Mouse (Mus musculus): Measurements from ENCODE around the gene Gm37419. TPM values are rescaled to one million over a fixed set of nuclear protein-coding genes. Genes with fewer than 3 reads are reported as not detected.

Gm37419 gene
- total RNA-seq, 2 experiments from 2014 or later = not detected

DNA sequence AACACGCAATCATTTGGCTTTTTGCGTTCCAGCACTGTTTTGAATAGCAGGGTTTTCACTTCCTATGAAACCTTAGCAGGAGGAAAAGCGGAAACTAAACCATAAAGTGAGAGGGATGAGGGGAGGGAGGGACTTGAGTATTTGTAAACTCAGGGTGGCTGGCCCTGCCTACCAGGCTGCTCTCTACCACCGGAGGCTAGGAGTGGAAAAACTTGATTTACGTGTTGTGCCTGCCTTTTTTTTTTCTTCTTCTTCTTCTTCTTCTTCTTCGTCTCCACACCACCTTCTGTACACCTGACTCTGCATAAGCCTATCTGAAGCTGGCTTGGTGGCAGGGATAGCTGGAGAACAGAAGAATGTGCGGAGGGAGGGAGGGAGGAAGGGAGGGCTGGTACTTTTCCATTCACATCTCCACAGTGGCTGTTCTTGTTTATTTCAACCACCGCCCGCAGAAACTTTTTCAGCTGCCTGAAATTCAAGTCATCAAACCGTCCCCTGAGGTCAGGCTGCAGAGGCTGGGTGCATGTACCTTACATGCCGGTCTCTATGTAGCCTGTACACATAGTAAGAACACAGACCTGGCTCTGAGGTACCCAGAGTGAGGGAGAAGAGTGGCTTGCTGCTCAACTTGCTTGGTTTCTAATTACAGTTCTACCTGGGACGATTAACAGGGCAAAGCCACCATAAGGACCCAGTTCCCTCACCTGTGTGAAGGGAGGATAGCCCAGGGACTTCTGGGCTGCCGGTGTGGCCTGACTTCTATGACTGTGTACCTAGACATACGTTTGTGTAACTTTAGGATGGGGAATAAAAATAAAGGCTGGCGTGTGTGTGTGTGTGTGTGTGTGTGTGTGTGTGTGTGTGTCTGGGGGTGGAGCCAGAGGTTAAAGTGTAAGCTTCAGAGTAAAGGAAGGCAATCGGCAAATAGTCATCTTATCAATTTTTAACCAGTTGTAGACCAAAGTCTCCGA lies 5.4 kb downstream of the Gm37419 start:
- DNase-seq (ENCODE audit: low spot score in 2 of 2) = no peak

DNA sequence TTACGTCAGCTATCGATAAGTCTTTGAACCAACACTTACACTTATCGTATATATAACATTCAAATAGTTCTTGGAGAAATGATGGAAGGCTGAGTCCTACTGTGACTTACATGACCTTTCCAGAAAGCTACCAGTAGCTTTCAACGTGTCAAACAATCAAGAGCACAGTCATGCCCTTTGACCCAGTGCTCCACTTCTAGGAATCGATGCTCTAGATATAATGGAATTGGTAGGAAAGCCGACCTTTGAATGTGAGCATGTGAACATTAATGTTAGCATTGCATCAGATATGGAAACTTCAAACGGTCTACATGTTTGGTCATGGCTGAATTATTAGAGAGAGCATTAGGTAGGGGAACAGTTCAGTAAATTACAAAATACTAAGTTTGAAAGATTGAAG lies 8.1 kb downstream of the Gm37419 start:
- DNase-seq (ENCODE audit: low spot score in 2 of 2) = no peak

DNA sequence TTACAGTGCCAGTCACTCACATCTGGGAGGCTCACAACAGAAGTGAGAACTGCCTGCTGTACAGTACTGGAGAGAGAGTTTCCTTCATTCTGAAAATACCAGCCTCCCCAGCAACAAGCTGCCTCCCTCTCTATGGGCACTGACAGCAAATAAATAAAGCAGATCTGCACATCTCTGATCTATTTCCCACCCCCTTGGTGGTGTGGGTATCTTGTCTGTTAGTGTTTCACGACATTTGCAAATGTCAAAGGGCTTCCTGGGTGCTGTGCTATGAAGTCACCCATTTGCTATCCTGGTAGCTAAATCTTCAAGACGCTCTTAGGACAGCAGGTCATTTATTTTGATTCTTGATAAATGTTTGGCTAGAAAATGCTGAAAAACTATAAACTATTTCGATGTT lies 8.9 kb downstream of the Gm37419 start:
- no peak for DNase-seq (ENCODE audit: low spot score in 2 of 2)

DNA sequence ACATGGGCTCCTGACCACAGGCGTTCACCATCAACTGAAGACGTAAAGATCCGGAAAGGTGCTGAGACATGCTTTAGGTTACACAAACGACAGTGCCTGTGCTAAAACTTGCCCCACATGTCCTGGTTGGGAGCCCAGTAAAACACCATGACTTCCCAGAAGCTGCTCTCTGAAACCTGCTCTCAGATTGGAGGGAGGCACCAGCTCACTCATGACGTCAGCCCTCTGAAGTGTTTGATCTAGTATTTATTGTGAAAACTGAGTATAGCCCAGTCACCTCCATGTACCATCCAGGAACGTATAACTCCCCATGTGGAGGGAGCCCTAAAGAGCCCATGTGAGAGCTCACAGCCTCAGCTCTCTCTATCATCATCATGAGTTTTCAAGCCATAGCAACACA lies 9.6 kb downstream of the Gm37419 start:
- DNase-seq (ENCODE audit: low spot score in 2 of 2) = no peak

DNA sequence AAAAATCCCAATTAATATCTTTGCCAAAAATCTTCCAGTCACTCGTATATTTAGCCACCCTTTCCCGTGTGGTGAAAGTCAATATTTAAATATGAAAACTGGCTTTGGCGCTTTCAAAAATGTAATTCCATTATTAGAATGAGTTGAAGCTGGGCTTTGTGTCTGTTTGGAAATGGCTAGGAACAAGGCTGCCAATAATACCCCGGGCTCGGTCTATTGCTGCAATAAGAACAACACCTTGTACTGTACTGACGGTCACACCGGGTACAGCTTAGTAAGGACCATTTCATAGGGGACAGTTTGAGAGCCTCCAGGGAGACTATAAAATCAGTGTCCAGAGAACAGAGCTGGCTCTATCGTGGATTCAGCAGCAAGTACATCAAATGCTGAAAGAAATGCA lies 17.6 kb downstream of the Gm37419 start:
- DNase-seq (ENCODE audit: low spot score in 2 of 2) = no peak

DNA sequence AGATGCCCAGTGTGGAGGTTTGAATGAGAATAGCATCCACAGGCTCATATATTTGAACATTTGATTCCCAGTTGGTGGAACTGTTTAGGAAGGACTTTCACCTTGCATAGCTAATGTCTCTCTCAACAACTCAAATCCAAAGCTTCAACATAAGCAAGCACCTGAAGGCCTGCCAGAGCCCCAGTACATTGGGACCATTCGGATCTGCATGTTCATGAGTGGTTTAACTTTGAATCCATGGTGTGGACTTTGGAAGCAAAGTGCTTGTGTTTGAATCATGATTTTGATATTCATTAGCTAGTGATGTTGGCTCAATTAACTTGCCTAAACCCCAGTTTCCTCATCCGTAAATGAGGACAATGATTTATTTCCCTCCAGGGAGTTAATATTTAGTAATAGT lies 21.6 kb downstream of the Gm37419 start:
- no peak for DNase-seq (ENCODE audit: low spot score in 2 of 2)

DNA sequence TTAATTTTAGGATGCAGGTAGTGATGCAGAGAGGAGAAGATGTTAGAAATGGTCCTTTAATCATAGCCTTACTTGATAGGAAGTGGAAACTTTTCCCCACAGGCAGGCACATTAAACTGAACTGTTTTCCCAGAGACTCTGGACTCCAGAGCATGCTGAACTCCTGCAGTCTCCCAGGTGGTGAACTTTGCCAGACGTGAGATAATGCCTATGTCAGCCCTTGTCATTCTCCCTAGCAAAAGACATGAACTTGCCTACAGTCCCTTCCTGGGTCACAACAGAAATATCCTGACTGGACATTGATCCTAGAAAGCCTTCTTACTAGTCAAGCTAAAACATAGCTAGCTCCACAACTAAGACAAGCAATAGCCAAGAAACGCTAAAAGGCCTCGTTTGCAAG lies 23.0 kb downstream of the Gm37419 start:
- no peak for DNase-seq (ENCODE audit: low spot score in 2 of 2)

DNA sequence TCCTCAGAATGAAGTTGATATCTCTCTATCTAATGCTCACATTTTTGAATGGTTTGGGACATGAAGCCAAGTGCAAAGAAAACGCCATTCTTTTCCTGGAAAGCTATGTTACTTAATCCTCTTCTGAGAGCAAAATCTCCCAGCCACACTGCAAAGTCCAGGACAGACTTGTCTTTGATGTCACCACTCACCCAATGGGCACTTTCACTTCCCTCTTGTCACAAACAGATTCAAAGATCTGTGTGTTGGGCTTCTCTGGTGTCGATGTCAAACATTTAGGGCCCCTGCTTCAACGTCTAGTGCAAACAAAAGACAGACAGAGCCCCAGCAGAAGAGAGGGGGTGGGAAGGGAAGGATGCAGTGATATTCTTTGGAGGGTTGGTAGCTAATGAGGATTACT lies 23.8 kb downstream of the Gm37419 start:
- no peak for DNase-seq (ENCODE audit: low spot score in 2 of 2)

DNA sequence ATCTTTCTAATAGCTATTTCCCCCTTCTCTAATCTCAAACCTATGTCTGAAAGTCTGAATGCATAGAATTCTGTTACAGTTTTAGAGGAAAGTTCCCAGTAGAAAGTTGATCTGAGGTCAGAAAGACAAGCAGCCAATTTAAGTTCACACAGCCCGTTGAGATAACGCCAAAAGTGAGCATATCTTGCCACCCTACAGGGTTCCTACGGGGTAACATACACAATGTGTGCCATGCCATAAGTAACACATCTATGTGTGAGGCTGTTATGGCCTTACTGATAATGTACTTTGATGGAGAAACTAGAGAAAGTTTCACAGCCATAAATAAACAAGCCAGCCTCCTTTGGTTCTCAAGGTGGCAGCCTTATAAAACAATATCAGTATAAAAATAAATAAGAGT lies 26.1 kb downstream of the Gm37419 start:
- DNase-seq (ENCODE audit: low spot score in 2 of 2) = no peak

DNA sequence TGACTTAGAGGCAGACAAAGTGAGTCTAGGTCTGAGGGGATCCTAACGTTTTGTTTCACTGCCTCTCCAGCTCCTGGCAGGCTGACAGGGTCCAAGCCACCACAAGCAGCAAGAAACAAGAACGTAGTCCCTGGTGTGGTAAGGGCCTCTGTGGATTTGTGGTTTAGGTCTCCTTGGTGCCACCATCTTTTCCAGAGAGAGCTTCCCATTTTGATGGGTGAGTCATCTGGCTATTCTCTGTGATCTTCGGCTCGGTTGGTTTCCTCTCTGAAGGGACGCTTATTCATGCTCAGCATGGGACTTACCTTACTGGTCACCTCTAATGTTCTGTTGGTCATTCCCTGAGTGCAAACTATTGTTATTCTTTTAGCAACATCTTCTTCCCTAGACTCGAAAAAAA lies 28.0 kb downstream of the Gm37419 start:
- DNase-seq (ENCODE audit: low spot score in 2 of 2) = no peak

DNA sequence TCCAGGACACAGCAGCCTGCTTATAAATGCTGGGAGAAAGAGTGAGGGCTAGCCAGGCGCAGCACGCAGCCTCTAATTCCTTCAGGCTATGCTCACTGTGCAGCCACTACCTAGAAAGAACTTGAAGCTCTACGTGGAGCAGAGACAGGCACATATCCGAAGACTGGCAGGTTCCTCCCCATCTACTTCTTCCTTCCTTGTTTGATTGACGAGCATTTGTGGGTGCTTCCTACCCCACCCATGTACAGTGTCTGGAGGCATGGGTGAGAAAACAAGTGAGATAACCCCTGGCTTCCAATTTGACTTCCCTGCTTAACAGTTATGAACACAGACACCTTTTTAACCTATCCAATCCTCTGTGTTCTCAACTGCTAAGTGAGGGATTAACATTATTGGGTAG lies 28.5 kb downstream of the Gm37419 start:
- DNase-seq (ENCODE audit: low spot score in 2 of 2) = no peak

DNA sequence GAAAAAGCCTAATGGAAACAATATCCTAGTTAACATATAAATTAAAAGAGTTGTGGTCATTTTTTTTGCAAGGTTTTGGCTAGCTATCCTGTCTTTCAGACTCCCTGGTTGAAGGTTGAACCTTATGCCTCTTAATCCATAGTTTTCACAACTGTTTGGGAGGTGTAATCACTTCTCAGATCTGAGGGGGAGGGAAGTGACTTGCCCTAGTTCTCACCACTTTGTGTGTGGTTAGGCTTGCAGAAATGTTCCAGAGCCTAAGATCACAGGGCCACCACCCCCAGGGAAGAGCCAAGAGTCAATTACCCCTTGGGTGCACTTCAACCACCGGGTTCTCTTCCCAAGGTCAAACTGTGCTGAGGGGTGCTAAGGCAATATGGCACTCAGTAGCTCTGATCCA lies 33.4 kb downstream of the Gm37419 start:
- no peak for DNase-seq (ENCODE audit: low spot score in 2 of 2)

DNA sequence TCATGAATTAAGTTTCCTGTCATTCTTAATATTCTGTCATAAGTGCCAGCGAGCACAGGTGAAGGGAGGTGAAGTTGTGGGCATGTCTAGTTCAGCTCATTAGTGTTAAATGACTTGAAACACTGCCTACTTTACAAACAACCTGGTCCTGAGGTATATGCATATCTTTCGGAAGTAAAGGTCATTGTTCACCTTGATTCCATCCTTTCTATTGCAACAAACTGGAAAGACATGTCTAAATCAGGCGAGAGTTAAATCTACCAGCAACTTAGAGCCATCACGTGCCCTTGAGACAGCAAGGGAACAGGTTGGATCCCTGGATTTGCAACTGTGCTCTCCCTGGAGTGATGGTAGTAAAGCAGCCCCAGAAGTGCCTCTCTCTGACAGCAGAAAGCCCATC lies 34.3 kb downstream of the Gm37419 start:
- no peak for DNase-seq (ENCODE audit: low spot score in 2 of 2)

DNA sequence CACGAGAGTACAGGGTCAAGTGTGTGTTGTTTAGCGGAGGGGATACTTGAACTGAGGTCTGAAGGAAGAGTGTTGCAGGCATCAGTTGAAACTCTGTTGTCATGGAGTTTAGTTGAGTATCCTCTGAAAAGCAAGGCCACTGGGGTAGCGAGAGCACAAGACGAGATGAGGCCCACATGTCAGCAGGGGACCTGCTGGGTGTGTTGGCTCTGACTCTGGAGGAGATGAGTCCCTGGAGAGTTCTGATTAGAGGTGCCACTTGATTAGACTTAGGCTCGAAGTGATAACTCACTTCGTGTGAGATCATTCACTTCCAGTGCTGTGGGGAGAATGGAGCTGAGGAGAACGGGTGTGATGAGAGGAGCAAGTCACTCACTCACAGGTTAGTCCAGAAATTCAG lies 37.2 kb downstream of the Gm37419 start:
- no peak for DNase-seq (ENCODE audit: low spot score in 2 of 2)

DNA sequence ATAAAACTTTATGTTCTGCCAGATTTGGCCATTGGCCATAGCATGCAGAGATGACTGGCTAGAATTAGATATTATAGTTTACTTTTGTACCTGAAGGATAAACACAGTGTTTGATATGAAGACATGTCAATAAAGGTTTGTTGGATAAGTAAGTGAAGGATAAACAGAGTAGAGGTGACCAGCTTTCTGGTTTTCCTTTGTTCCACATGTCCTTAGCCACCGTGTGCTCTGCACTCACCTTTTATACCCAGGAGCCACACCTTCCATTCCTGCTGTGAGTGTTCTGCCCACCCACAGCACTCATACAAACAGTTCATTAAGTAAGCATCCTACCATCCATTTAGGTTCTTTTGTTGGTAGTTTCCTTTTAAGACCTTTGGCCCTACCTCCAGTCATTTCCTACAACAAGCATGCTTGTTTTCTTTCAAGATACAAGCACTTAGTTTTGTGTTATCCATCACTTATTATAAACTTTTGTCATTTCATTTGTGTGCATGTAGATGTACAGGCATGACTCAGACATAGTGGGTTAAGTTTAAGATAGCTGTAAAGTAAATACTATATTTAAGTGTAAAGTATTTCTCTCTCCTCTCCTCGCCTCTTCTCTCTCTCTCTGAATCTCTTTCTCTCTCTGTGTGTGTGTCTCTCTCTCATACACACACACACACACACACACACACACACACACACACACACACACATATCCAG lies 41.8 kb downstream of the Gm37419 start:
- DNase-seq (ENCODE audit: low spot score in 2 of 2) = no peak

DNA sequence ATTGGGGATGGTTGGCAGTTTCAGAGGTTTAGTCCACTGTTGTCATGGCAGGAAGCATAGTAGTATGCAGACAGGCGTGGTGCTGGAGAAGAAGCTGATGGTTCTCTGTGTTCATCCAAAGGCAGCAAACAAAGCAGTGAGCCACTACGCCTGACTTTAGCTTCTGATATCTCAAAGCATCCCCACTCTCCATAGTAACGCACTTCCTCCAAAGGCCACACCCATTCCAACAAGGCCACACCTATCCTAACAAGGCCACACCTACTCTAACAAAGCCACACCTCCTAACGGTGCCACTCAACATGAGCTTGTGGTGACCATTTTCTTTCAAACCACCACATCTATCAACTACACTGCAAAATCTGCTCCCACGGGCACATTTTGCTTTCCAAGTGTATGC lies 45.0 kb downstream of the Gm37419 start:
- DNase-seq (ENCODE audit: low spot score in 2 of 2) = no peak

DNA sequence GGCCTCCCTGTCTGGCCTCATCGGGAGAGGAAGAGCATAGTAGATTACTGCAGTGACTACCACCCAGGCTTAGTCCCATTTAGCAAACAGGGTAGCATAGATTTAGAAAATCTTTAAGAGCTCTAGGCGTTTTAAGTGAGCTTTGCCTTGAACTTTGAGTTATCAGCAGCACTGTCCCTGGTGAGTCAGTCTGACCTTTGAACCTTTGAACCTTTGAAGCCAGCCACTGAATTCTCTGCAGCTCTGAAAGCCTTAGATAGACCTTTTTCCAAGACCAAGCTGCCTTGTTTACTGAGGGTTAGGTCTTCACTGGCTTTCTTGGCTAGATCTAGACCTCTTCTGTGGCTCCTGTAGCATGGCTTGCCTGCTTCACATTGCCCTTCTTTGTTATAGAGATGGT lies 46.2 kb downstream of the Gm37419 start:
- DNase-seq (ENCODE audit: low spot score in 2 of 2) = no peak

DNA sequence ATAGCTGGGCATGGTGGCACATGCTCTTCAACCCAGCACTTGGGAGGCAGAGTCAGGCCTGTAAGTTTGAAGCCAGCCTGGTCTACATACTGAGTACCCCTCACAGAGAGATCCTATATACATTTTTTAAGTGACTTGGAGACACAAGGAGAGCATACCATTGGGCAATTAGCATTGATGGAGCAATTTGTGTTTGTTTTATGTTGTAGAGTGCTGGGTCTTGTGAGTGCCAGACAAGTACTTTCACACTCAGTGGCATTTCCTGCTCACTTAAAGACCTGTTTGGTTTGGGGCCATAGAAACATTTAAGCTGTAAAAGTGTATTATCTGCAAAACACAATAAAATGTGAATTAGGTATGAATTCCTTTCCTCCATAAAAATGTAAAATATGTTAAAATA lies 47.5 kb downstream of the Gm37419 start:
- DNase-seq (ENCODE audit: low spot score in 2 of 2) = no peak

DNA sequence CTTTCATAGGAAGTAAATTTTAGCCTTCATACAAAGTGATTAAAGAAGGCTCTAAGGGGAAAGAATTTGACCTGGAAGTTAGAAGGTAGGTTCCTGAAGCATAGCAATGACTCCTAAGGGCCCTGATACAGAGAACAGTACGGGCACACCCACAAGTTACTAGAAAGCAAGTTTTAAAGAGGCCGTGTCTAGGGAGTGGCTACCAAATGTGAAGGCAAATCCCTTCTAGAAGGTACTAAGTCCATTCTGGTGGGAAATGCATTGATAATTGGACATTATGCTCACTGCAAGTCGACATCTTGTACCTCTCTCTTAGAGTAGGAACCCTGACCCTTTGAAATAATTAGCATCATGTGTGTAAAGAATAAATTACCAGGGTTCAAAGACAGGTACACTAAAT lies 48.1 kb downstream of the Gm37419 start:
- no peak for DNase-seq (ENCODE audit: low spot score in 2 of 2)
